Mouse (Mus musculus): ENCODE data around the gene Fads2.

Gene Fads2

DNA sequence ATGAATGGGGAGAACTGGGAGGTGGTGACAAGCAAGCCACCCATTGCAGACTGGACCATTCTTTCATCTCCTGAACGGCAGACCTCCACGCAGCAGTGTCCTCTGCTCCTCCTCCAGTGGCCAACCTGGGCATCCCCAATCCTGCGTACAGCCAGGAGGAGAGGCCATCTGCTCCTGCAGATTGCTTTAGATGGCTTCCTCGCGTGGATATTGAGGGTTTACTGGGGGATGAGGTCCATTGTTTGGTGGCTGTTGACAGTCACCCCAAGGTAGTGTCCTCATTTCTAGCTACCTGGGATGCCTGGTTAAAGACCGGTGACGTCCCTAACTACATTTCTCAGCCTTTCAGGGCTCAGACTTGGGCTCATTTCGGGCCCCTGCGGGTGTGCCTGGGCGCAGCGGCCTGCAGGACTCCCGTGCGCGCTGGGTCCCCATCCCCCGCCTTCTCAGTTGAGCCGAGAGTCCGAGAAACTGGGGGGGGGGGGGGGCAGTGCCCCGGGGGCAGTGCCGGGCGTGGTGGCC lies 60.6 kb downstream of the Fads2 start:
- peak in 1 of 2 experiments; percentile 35 for DNase-seq

GRCm38 (mm10) chr19:10039615-10040014 lies 61.9 kb downstream of the Fads2 start:
- peak in 1 of 2 experiments; percentile 56 for DNase-seq

- DNase-seq, result peak; percentile 69 to 79
Measured at GRCm38 (mm10) chr19:10038910-10039309, 62.6 kb downstream of the Fads2 start.

GRCm38 (mm10) chr19:10038364-10038763 lies 63.2 kb downstream of the Fads2 start:
- DNase-seq, result peak in 1 of 2 experiments; percentile 33

- DNase-seq, result peak; percentile 68 to 72
Measured at GRCm38 (mm10) chr19:10037534-10037933, 64.0 kb downstream of the Fads2 start.

GRCm38 (mm10) chr19:10034785-10035447 lies 66.6 kb downstream of the Fads2 start:
- DNase-seq, result peak; percentile 84 to 93

- DNase-seq, result no peak
Measured at GRCm38 (mm10) chr19:10034356-10034755, 67.2 kb downstream of the Fads2 start.

DNA sequence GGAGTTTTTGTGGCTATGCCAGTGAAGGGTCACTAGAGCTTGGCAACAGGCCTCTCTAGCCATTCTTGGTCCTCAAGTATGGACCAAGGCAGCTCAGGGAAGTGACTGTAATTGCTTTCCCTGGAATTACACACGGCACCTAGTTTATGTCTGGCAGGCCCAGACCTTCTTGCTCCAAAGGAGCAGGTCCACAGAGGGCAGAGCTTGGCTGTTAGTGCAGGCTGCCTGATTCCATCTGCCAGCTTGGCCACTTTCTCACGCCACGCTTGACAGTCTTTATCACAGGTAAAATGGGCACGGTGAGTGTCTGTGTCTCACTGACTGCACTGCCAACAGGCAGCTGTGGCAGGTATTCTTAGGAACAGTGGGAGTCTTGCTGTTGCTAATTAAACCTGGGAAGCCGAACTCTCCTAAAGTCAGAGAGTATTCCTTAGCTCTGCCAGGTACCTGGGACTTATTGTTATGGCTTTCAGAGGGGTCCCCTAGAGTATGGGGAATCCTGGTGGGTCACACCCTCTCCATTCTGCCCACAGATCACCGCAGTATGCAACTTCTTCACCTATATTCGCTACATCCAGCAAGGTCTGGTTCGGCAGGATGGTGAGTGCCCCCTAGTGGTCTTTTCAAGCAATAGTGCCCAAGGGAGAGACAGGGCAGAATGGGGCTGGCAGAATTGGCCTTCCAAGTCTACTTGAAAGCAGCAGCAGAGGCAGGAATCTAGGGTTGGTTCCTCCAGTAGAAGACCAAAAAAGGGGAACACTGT lies 68.2 kb downstream of the Fads2 start:
- DNase-seq, result peak; percentile 69 to 71

DNA sequence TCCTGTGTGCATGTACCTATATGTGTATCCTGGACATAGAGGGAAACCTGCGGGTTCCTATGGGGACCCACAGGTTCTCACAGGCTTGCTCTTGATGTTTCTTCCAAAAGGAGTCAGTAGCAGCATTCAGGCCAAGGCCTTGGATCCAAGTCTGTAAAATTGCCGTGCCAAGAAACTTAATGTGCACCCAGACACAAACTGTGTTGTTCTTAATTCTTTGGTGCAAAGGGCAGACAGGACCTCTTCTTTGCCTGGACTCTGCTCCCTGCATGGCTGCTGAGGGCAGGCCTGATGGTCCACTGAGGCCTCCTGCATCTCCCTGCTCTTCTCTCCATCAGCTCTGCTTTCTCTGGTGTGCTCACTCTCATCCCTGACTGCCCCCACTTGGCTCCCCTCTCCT lies 71.8 kb downstream of the Fads2 start:
- DNase-seq, result peak; percentile 54 to 83

DNA sequence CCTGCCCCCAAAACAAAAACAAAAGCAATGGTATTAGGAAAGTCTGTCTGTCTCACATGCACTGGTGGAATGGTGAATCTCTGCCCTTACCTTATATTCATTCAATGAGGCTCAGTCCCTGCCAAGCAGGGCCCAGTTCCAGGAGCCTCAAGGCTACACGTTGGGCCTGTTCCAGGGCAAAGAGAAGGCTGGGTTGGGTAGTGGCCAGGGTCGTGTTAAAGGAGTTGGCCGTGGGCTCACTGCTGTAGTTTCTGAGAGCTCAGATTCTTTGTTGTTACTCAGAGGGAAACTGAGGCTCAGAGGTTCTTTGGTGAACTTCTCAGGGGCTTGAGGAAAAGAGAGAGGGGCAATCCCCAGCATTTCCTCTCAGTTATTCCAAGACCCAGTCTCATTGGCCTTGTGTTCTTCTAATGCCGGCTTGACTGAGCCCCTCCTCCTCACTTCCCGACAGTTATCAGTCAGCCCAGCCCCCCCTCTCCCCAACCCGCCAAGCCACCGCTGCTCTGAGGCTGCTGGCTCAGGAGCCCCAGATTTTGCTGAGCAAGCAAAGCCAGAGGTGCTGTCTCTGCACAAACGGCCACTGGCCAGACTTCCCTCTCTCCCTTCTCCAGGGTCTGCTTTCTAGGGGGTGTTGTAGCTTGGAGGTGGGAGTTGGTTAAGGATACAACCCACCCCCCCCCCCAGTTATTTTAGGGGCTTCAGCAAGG lies 76.2 kb downstream of the Fads2 start:
- peak; percentile 83 to 91 for DNase-seq

- no peak for DNase-seq
Measured at GRCm38 (mm10) chr19:10023304-10023758, 78.2 kb downstream of the Fads2 start.

DNA sequence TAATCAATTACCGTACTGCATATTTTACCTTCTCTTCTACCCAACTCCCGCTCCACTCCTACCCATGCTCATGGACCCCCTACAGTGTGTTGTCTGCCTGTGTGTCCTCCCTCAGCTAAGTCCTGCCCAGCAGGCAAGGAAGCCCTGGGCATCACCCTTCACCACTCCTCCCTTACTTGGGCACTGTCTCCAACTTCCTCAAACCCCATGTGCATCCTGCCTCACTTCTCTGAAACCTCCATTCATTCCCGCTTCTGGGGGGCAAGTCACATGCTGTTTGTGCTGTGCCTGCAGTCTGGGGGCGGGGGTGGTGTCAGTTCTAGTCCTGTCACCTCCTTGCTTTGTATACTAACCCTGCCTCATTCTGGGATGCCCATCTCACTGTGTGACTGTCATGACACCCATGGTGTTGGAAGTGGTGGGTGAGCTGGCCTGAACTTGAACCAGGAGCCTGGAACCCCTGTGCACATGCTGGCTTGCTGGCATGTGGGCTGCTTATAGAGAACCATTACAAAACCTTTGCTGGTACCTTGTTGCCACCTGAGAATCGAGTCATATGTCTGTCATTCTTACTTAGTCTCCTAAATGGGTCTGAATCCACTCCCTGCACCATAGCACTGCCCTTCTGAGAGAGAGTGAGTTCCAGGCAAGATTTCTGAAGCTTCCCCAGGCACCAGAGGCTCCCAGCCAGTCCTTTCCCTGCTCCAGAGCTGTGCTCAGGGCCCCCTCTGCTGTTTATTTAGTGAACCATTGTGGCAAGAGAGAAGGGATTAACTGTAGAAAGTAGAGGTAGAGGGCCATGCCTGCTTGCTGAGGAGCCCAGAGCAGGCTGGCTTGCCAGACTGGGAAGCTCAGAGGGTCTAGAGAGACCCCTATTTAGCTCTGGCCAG lies 78.9 kb downstream of the Fads2 start:
- DNase-seq, result peak; percentile 64 to 68

DNA sequence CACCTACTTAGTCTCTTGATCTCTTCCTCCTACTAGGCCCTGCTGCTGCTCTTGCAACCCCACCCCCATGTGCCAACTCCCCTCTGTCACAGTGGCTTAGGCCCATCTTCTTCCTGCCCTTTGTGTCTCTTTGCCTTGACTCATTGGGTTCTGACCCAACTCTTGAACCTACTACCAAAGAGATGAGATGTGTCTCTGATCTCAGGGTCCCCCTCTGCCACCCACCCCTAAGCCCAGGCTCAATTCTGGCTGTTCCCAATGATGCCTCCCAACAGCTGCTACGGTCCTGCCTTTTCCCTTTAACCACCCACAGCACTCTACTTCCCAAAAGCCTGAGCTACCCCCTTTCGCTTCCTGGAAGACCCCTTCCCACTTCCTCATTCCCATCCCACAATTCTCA lies 79.6 kb downstream of the Fads2 start:
- DNase-seq, result peak in 1 of 2 experiments; percentile 35

- peak in 1 of 2 experiments; percentile 40 for DNase-seq
Measured at GRCm38 (mm10) chr19:10019214-10019760, 82.3 kb downstream of the Fads2 start.

DNA sequence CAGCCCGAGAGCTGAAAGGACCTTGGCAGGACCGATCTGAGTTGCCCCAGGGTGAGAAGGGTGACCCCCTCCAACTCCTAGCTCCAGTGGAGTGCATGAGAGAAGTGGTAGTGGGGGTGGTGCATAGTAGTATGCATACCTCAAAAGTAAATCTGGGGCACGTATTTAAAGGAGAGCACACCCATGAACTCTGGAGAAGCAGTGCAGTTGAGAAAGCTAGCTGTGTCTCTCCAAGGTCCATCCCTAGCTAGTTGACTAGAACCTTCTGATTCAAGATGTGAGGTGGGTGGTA lies 83.1 kb downstream of the Fads2 start:
- no peak for DNase-seq

DNA sequence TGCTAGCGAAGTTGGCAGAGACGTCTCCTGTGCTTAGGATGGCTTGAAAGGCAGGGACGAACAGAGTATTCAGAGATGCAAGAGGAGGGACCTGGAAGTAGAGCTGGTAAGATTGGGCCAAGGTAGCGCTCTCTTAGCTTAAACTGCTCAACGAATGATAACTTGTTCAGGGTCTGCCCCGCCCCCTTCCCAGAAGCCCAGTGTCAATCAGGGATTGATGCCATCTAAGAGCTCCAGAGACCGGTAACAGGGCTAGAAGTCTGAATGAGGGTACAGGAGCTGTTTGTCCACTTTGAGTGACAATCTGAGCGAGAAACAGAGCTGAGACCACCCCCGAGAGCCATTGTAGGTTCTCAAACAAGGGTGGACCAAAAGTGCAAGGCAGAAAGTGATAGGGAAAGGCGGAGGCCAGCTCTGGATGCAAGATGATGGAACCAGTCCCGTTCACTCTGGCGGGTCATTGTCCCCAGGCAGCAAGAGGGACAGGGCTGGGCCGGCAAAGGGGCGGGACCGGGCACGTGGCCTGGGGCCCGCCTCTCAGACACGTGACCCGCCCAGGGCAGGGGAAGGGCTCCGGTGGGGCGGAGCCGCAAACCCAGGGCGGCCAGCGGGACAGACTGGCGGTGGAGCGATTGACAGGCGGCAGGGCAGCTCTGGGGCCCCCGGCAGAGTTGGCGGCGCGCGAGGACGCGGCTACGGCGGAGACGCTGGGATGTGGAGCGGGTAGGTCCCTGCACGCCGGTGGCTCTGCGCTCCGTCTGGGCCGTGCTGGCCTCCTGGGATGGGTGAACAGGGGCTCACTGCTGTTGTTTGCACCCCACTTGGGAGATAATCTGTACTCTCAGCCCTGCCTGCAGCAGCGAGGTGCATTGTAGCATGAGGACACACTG lies 83.7 kb downstream of the Fads2 start:
- DNase-seq, result peak; percentile 92 to 96

- DNase-seq, result no peak
Measured at GRCm38 (mm10) chr19:10016151-10016550, 85.4 kb downstream of the Fads2 start.

DNA sequence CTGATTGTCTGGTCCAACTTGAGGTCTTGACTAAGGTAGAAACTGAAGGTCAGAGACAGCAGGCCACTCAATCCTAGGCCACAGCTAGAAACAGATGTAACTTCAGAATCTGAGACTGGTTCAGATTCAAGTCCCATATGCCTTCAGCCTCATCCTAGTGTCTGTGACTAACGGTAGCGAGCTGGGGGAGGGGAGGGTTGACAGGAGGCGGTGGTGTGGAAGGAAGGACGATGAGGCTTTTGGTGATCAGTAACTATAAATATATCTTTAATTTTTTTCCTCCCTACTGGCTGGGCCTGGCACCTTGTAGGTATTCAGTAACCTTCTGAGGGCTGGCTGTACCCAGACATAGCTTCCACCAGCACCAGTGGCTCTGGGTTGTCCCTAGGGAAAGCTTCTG lies 86.1 kb downstream of the Fads2 start:
- no peak for DNase-seq

DNA sequence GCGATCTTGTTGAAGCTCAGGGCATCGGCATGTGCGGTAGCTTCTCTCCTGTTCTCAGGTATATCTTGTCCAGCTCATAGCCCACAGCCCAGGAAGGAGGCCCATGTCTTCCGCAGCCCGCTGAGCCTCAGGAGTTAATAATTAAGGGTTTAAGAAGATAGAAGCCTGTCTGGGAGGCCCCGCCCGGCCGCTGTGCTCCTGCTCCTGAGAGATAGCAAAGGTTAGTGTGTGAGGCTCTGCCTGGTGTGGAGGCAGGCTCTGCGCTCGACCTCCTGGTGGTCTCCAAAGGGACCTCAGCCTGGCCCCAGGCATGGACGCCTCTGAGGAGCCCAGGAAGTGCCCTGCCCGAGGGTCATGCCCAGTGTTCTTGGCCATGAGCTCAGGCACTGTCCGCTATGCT lies 86.7 kb downstream of the Fads2 start:
- DNase-seq, result peak; percentile 72 to 84

- DNase-seq, result peak in 1 of 2 experiments; percentile 67
Measured at GRCm38 (mm10) chr19:10013913-10014312, 87.6 kb downstream of the Fads2 start.

- DNase-seq, result peak in 1 of 2 experiments; percentile 59
Measured at GRCm38 (mm10) chr19:10013348-10013747, 88.2 kb downstream of the Fads2 start.
